Mouse (Mus musculus) megakaryocyte, embryonic 14.5 days (primary cell): ENCODE results near the gene D17Wsu92e.

Source experiments
- FLI1 ChIP-seq: IDR thresholded peaks from 2 replicates; pipeline ENCODE4 v1.6.1; 2012; ENCODE audit warnings: low read length, inconsistent platforms, mixed read lengths
- GATA1 ChIP-seq: IDR thresholded peaks from 3 replicates; pipeline ENCODE4 v1.6.1; 2012; ENCODE audit warnings: mixed read lengths, low read length, inconsistent platforms, borderline replicate concordance

- TF ChIP-seq GATA1 (no peak), FLI1 (no peak)
Measured at GRCm38 (mm10) chr17:27865461-27865860, 45.0 kb upstream of the D17Wsu92e start.
